ENCODE assay signal across 9 mouse cellular contexts in genomic region chr4:136907033-136907432, GRCm38 (mm10). TPM values are rescaled to one million over a fixed set of nuclear protein-coding genes. Genes with fewer than 3 reads are reported as not detected.
DNase-seq lines count a peak whose midpoint lies in the region; ATAC-seq and TF ChIP-seq lines count a peak whose summit lies in the region.
"Had no signal": no experiment of that assay in that cellular context is flagged by ENCODE, and none has a peak within 500 bp of the region (broad histone marks: within the 10 kb centered on the region; RNA-seq: fewer than 3 reads in every experiment).

No protein-coding gene starts in this region.

- H3K4me1 ChIP-seq in midbrain, embryonic 14.5 days (ENCODE audit: control insufficient read depth, insufficient read depth, low read length), result peaks cover 26% of the 10 kb centered on the region
- H3K4me1 ChIP-seq in midbrain, embryonic 16.5 days (ENCODE audit: control insufficient read depth, insufficient read depth, low read length), result peaks cover 21% of the 10 kb centered on the region
- H3K4me1 ChIP-seq in embryonic facial prominence, embryonic 14.5 days (ENCODE audit: control insufficient read depth, insufficient read depth, low read length), result no peaks in the 10 kb centered on the region
- 0 out of 2 replicates have a peak, but pooled peaks cover 3% of the 10 kb centered on the region for H3K4me1 ChIP-seq in liver, postnatal 0 days (ENCODE audit: insufficient read depth)
- H3K4me1 ChIP-seq: heart, embryonic 15.5 days had no signal

- H3K4me2 ChIP-seq in midbrain, embryonic 14.5 days (ENCODE audit: low read length), result no peak overlapping the region
- H3K4me2 ChIP-seq in midbrain, embryonic 16.5 days (ENCODE audit: low read length), result no peak overlapping the region
- H3K4me2 ChIP-seq in embryonic facial prominence, embryonic 14.5 days (ENCODE audit: low read depth, low read length), result no peak overlapping the region
- H3K4me2 ChIP-seq in liver, postnatal 0 days (ENCODE audit: low read depth, low read length), result no peak overlapping the region
- H3K4me2 ChIP-seq: heart, embryonic 15.5 days had no signal

- no peak overlapping the region for H3K9ac ChIP-seq in midbrain, embryonic 14.5 days (replicated peaks; ENCODE audit: low read length)
- no peak overlapping the region for H3K9ac ChIP-seq in midbrain, embryonic 16.5 days (ENCODE audit: low read depth, low read length)
- H3K9ac ChIP-seq in embryonic facial prominence, embryonic 14.5 days (ENCODE audit: low read depth, low read length), result no peak overlapping the region
- H3K9ac ChIP-seq in liver, postnatal 0 days (replicated peaks), result no peak overlapping the region
- H3K9ac ChIP-seq: heart, embryonic 15.5 days had no signal

- no peak for TF ChIP-seq EP300 in liver, postnatal 0 days (IDR thresholded peaks at IDR 0.05; ENCODE audit: low read depth)

- DNase-seq in cerebellum, postnatal 10 days, result peak; percentile 69 to 74
- DNase-seq in cerebellum, adult 8-10 months, result no peak
- DNase-seq in midbrain, embryonic 14.5 days, result peak; percentile 74
- DNase-seq in embryonic facial prominence, embryonic 14.5 days (ENCODE audit: low spot score), result peak; percentile 88
- peak; percentile 69 for DNase-seq in liver, postnatal 0 days
- DNase-seq in thymus, postnatal 14 days, result peak; percentile 52
- no peak for DNase-seq in right cerebral cortex, postnatal 4 days

- WGBS in midbrain, embryonic 14.5 days, result 12% methylated on average over 7 of the region's 7 CpGs
- 14% methylated on average over 7 of the region's 7 CpGs for WGBS in midbrain, embryonic 16.5 days
- 11% methylated on average over 7 of the region's 7 CpGs for WGBS in embryonic facial prominence, embryonic 14.5 days
- 13% methylated on average over 7 of the region's 7 CpGs for WGBS in liver, postnatal 0 days (ENCODE audit: insufficient replicate concordance)

- no peak for ATAC-seq in midbrain, embryonic 14.5 days (ENCODE audit: low FRiP score, low TSS enrichment)
- no peak for ATAC-seq in midbrain, embryonic 16.5 days
- no peak for ATAC-seq in embryonic facial prominence, embryonic 14.5 days (ENCODE audit: low read depth)
- ATAC-seq in liver, postnatal 0 days, result no peak

- peak; percentile 77 for TF ChIP-seq CTCF in liver, postnatal 0 days (IDR thresholded peaks at IDR 0.05; ENCODE audit: low read depth)

- peaks cover 39% of the 10 kb centered on the region; the same call in 1 of the 2 replicates for H3K27me3 ChIP-seq in midbrain, embryonic 14.5 days (ENCODE audit: control insufficient read depth, insufficient read depth, low read length)
- peaks cover 15% of the 10 kb centered on the region; the same call in 1 of the 2 replicates for H3K27me3 ChIP-seq in midbrain, embryonic 16.5 days (ENCODE audit: control insufficient read depth, insufficient read depth, low read depth, low read length)
- peaks cover 56% of the 10 kb centered on the region for H3K27me3 ChIP-seq in embryonic facial prominence, embryonic 14.5 days (replicated peaks; ENCODE audit: control insufficient read depth, insufficient read depth, low read length)
- peaks cover 28% of the 10 kb centered on the region for H3K27me3 ChIP-seq in liver, postnatal 0 days (ENCODE audit: insufficient read depth, low read length)

- no peak overlapping the region for H3K4me3 ChIP-seq in midbrain, embryonic 14.5 days (replicated peaks; ENCODE audit: low read depth, low read length)
- H3K4me3 ChIP-seq in midbrain, embryonic 16.5 days (ENCODE audit: low read depth, low read length), result no peak overlapping the region
- no peak overlapping the region for H3K4me3 ChIP-seq in embryonic facial prominence, embryonic 14.5 days (ENCODE audit: low read depth, low read length)
- H3K4me3 ChIP-seq in liver, postnatal 0 days (ENCODE audit: low read depth, low read length), result no peak overlapping the region
- H3K4me3 ChIP-seq: heart, embryonic 15.5 days had no signal

- no peak overlapping the region for H3K27ac ChIP-seq in midbrain, embryonic 14.5 days (replicated peaks; ENCODE audit: low read depth, low read length)
- H3K27ac ChIP-seq in midbrain, embryonic 16.5 days (ENCODE audit: low read length), result no peak overlapping the region
- H3K27ac ChIP-seq in embryonic facial prominence, embryonic 14.5 days (replicated peaks; ENCODE audit: low read depth, low read length), result no peak overlapping the region
- no peak overlapping the region for H3K27ac ChIP-seq in liver, postnatal 0 days (ENCODE audit: low read depth)
- H3K27ac ChIP-seq: heart, embryonic 15.5 days had no signal

- no peaks in the 10 kb centered on the region for H3K36me3 ChIP-seq in midbrain, embryonic 14.5 days (ENCODE audit: control insufficient read depth, insufficient read depth, low read length)
- no peaks in the 10 kb centered on the region for H3K36me3 ChIP-seq in midbrain, embryonic 16.5 days (ENCODE audit: control insufficient read depth, insufficient read depth, low read length)
- H3K36me3 ChIP-seq in embryonic facial prominence, embryonic 14.5 days (ENCODE audit: control insufficient read depth, insufficient read depth, low read length), result no peaks in the 10 kb centered on the region
- no peaks in the 10 kb centered on the region for H3K36me3 ChIP-seq in liver, postnatal 0 days (replicated peaks; ENCODE audit: insufficient read depth, low read length)
- H3K36me3 ChIP-seq: heart, embryonic 15.5 days had no signal

- no peaks in the 10 kb centered on the region for H3K9me3 ChIP-seq in midbrain, embryonic 14.5 days (ENCODE audit: control insufficient read depth, low read length)
- H3K9me3 ChIP-seq in midbrain, embryonic 16.5 days (replicated peaks; ENCODE audit: control insufficient read depth, low read length, poor library complexity, severe bottlenecking), result no peaks in the 10 kb centered on the region
- no peaks in the 10 kb centered on the region for H3K9me3 ChIP-seq in embryonic facial prominence, embryonic 14.5 days (ENCODE audit: control insufficient read depth, low read length)
- H3K9me3 ChIP-seq in liver, postnatal 0 days (ENCODE audit: low read length), result no peaks in the 10 kb centered on the region
- H3K9me3 ChIP-seq: heart, embryonic 15.5 days had no signal

RNA-seq across cellular contexts. Expression of gene C1qa, which starts 8.4 kb away (rescaled TPM):
- 12.7 and 23.0 TPM in 2 replicates for polyA plus RNA-seq in midbrain, embryonic 14.5 days (2014; fragmentation: Nextera tagmentation; extraction: Ambion mirVana)
- polyA plus RNA-seq in midbrain, embryonic 16.5 days (2015; fragmentation: Nextera tagmentation; extraction: Ambion mirVana), result 22.9 and 26.3 TPM in 2 replicates
- polyA plus RNA-seq in embryonic facial prominence, embryonic 14.5 days (2014; fragmentation: Nextera tagmentation; extraction: Ambion mirVana), result 46.6 and 49.2 TPM in 2 replicates
- polyA plus RNA-seq in liver, postnatal 0 days (2015; fragmentation: Nextera tagmentation; extraction: Ambion mirVana), result 123 and 130 TPM in 2 replicates

RNA-seq across cellular contexts. Expression of gene C1qc, which starts 14.2 kb away (rescaled TPM):
- 11.0 and 19.3 TPM in 2 replicates for polyA plus RNA-seq in midbrain, embryonic 14.5 days (2014; fragmentation: Nextera tagmentation; extraction: Ambion mirVana)
- polyA plus RNA-seq in midbrain, embryonic 16.5 days (2015; fragmentation: Nextera tagmentation; extraction: Ambion mirVana), result 13.9 and 20.8 TPM in 2 replicates
- 46.2 and 47.9 TPM in 2 replicates for polyA plus RNA-seq in embryonic facial prominence, embryonic 14.5 days (2014; fragmentation: Nextera tagmentation; extraction: Ambion mirVana)
- polyA plus RNA-seq in liver, postnatal 0 days (2015; fragmentation: Nextera tagmentation; extraction: Ambion mirVana), result 122 and 136 TPM in 2 replicates

RNA-seq across cellular contexts. Expression of gene C1qb, which starts 21.0 kb away (rescaled TPM):
- 19.1 and 40.0 TPM in 2 replicates for polyA plus RNA-seq in midbrain, embryonic 14.5 days (2014; fragmentation: Nextera tagmentation; extraction: Ambion mirVana)
- polyA plus RNA-seq in midbrain, embryonic 16.5 days (2015; fragmentation: Nextera tagmentation; extraction: Ambion mirVana), result 29.3 and 40.8 TPM in 2 replicates
- polyA plus RNA-seq in embryonic facial prominence, embryonic 14.5 days (2014; fragmentation: Nextera tagmentation; extraction: Ambion mirVana), result 85.2 and 99.6 TPM in 2 replicates
- polyA plus RNA-seq in liver, postnatal 0 days (2015; fragmentation: Nextera tagmentation; extraction: Ambion mirVana), result 196 and 200 TPM in 2 replicates

RNA-seq across cellular contexts. Expression of gene Epha8, which starts 49.6 kb away (rescaled TPM):
- 18.5 and 20.5 TPM in 2 replicates for polyA plus RNA-seq in midbrain, embryonic 14.5 days (2014; fragmentation: Nextera tagmentation; extraction: Ambion mirVana)
- 18.4 and 20.7 TPM in 2 replicates for polyA plus RNA-seq in midbrain, embryonic 16.5 days (2015; fragmentation: Nextera tagmentation; extraction: Ambion mirVana)
- polyA plus RNA-seq in embryonic facial prominence, embryonic 14.5 days (2014; fragmentation: Nextera tagmentation; extraction: Ambion mirVana), result 1.4 and 1.7 TPM in 2 replicates
- 0.11 TPM in 2 replicates for polyA plus RNA-seq in liver, postnatal 0 days (2015; fragmentation: Nextera tagmentation; extraction: Ambion mirVana)

Comparison
In these comparisons a context has a peak if more than half of its experiments do, and no peak if none do; other contexts are left out.
1. DNase-seq: peak in cerebellum, postnatal 10 days (2 of 2), midbrain, embryonic 14.5 days (single experiment), embryonic facial prominence, embryonic 14.5 days (single experiment), liver, postnatal 0 days (single experiment) and thymus, postnatal 14 days (single experiment); none in cerebellum, adult 8-10 months (single experiment) and right cerebral cortex, postnatal 4 days (single experiment).